Mouse (Mus musculus) forebrain, embryonic 15.5 days (tissue): ENCODE measurements at regions not wholly inside any gene's neighbourhood (a gene's known extent, or its start where the extent isn't known, plus 50 kb on each side); places are given as distances from the start of the nearest gene placed in this dataset.

ENCODE experiments used
- ATAC-seq: fragments of 200-750 bp; cut with Nextera tagmentation; replicated peaks from 2 replicates; pipeline ENCODE4 v1.8.0; 2017; ENCODE audit warnings: mild to moderate bottlenecking, moderate TSS enrichment, moderate library complexity
- H3K27ac ChIP-seq: fragments of 300-500 bp; sonication (generic); replicated peaks from 2 replicates; pipeline ENCODE4 v1.5.1; 2015; ENCODE audit warnings: mild to moderate bottlenecking, inconsistent platforms
- H3K27me3 ChIP-seq: fragments of 300-500 bp; sonication (generic); 2 replicates; pipeline ENCODE4 v1.6.1; 2015; ENCODE audit warnings: inconsistent platforms
- H3K36me3 ChIP-seq: fragments of 300-500 bp; sonication (generic); 2 replicates; pipeline ENCODE4 v1.6.1; 2015; ENCODE audit warnings: mild to moderate bottlenecking, inconsistent platforms
- H3K4me1 ChIP-seq: fragments of 300-500 bp; sonication (generic); 2 replicates; pipeline ENCODE4 v1.6.1; 2015; ENCODE audit warnings: inconsistent platforms
- H3K4me2 ChIP-seq: fragments of 300-500 bp; sonication (generic); replicated peaks from 2 replicates; pipeline ENCODE4 v1.6.1; 2015; ENCODE audit warnings: mild to moderate bottlenecking, inconsistent platforms
- H3K4me3 ChIP-seq: fragments of 300-500 bp; sonication (generic); 2 replicates; pipeline ENCODE4 v1.5.1; 2015; ENCODE audit warnings: mild to moderate bottlenecking, inconsistent platforms
- H3K9ac ChIP-seq: fragments of 300-500 bp; sonication (generic); replicated peaks from 2 replicates; pipeline ENCODE4 v1.6.1; 2015; ENCODE audit warnings: mild to moderate bottlenecking, inconsistent platforms
- H3K9me3 ChIP-seq: fragments of 300-500 bp; sonication (generic); 2 replicates; pipeline ENCODE4 v1.6.1; 2016; ENCODE audit warnings: inconsistent platforms
- WGBS: fragments of 180-500 bp; shearing (Covaris S2); methylation state at CpG from one replicate; pipeline ENCODE4 v1.1.7; 2015; ENCODE audit warnings: mixed read lengths; 5-methylcytosine and 5-hydroxymethylcytosine counted together

DNA sequence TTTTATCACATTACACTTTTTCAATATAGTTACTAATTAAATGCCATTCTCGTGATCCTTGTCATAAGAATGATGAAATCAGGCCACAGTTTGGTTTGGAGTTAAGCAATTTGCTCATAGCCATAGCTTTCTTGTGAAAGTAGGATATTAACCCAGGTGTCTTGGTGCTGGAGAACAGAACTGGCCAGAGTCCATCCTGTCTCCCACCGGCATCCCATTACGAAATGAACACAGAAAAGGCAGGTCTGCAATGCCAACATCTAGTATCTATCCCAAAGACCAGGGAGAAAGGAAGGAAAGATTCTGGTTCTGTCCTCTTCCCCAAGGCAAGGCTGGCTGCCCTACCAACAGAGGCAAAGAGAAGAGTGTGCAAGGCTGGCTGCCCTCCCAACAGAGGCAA, 61.6 kb upstream of the Avpr1a start:
- no peak overlapping the region for H3K4me3 ChIP-seq
- 94% methylated on average over 3 of the region's 3 CpGs for WGBS
- H3K27me3 ChIP-seq, result no peaks in the 10 kb centered on the region

GRCm38 (mm10) chr10:122379661-122380344, 68.5 kb upstream of the Avpr1a start:
- no peak overlapping the region for H3K4me2 ChIP-seq
- H3K36me3 ChIP-seq, result no peaks in the 10 kb centered on the region
- H3K4me3 ChIP-seq, result no peak overlapping the region
- H3K4me1 ChIP-seq, result no peaks in the 10 kb centered on the region
- no peak overlapping the region for H3K9ac ChIP-seq
- WGBS, result 78% methylated on average over 3 of the region's 3 CpGs
- ATAC-seq, result no peak
- no peaks in the 10 kb centered on the region for H3K27me3 ChIP-seq
- no peaks in the 10 kb centered on the region for H3K9me3 ChIP-seq
- H3K27ac ChIP-seq, result no peak overlapping the region

More for the DNA sequence above, 61.6 kb upstream of the Avpr1a start:
- Histone ChIP-seq H3K9me3 (no peaks in the 10 kb centered on the region), H3K36me3 (no peaks in the 10 kb centered on the region), H3K4me2 (no peak overlapping the region), H3K27ac (no peak overlapping the region), H3K9ac (no peak overlapping the region), H3K4me1 (no peaks in the 10 kb centered on the region)
- ATAC-seq, result no peak

GRCm38 (mm10) chr10:122343291-122343690, 105.0 kb upstream of the Avpr1a start:
- Histone ChIP-seq H3K36me3 (no peaks in the 10 kb centered on the region), H3K27me3 (no peaks in the 10 kb centered on the region), H3K27ac (no peak overlapping the region), H3K9me3 (no peaks in the 10 kb centered on the region), H3K4me1 (no peaks in the 10 kb centered on the region), H3K4me2 (no peak overlapping the region), H3K9ac (no peak overlapping the region), H3K4me3 (no peak overlapping the region)
- no peak for ATAC-seq
- WGBS, result 95% methylated on average over 9 of the region's 9 CpGs

GRCm38 (mm10) chr10:122342356-122342755, 105.9 kb upstream of the Avpr1a start:
- Histone ChIP-seq H3K4me3 (no peak overlapping the region), H3K9ac (no peak overlapping the region), H3K4me2 (no peak overlapping the region), H3K4me1 (no peaks in the 10 kb centered on the region), H3K9me3 (no peaks in the 10 kb centered on the region), H3K27me3 (no peaks in the 10 kb centered on the region), H3K36me3 (no peaks in the 10 kb centered on the region), H3K27ac (no peak overlapping the region)
- WGBS, result 84% methylated on average over 12 of the region's 12 CpGs
- no peak for ATAC-seq

DNA sequence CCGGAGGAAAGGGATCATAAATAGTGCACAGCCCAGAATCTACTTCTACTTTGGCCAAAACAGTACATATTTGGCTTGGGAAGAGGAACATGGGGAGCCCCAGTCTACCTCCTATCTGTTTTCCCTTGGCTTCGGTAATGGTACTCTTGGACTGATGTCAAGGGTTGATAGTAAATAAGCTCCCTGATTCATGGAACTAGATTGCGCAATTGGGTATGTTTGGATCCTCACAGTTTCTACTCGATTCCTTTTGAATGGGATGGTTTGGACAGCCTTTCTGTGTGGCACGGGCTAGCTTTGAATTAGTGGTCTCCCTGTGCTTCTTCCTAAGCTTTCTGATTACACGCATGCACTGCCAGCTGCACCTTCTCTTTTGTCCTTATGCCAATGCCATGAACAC, 121.4 kb upstream of the Avpr1a start:
- H3K27ac ChIP-seq, result no peak overlapping the region
- ATAC-seq, result no peak
- WGBS, result 86% methylated on average over 6 of the region's 6 CpGs
- H3K4me1 ChIP-seq, result no peaks in the 10 kb centered on the region
- no peaks in the 10 kb centered on the region for H3K9me3 ChIP-seq
- no peak overlapping the region for H3K9ac ChIP-seq
- H3K36me3 ChIP-seq, result no peaks in the 10 kb centered on the region
- H3K4me2 ChIP-seq, result no peak overlapping the region
- no peak overlapping the region for H3K4me3 ChIP-seq
- no peaks in the 10 kb centered on the region for H3K27me3 ChIP-seq

GRCm38 (mm10) chr10:122318886-122319285, 129.4 kb upstream of the Avpr1a start:
- H3K4me2 ChIP-seq, result no peak overlapping the region
- WGBS, result 34% methylated on average over 4 of the region's 4 CpGs
- H3K9me3 ChIP-seq, result no peaks in the 10 kb centered on the region
- H3K4me3 ChIP-seq, result no peak overlapping the region
- ATAC-seq, result peak; percentile 69; the same call in 1 of the 2 replicates
- peaks cover 4% of the 10 kb centered on the region for H3K4me1 ChIP-seq
- H3K9ac ChIP-seq, result no peak overlapping the region
- no peaks in the 10 kb centered on the region for H3K36me3 ChIP-seq
- no peak overlapping the region for H3K27ac ChIP-seq
- H3K27me3 ChIP-seq, result no peaks in the 10 kb centered on the region

- WGBS, result 68% methylated on average over 3 of the region's 3 CpGs
- no peak overlapping the region for H3K27ac ChIP-seq
- no peak overlapping the region for H3K4me3 ChIP-seq
- no peak overlapping the region for H3K9ac ChIP-seq
- no peaks in the 10 kb centered on the region for H3K27me3 ChIP-seq
- no peak overlapping the region for H3K4me2 ChIP-seq
- no peaks in the 10 kb centered on the region for H3K4me1 ChIP-seq
- ATAC-seq, result no peak
- no peaks in the 10 kb centered on the region for H3K36me3 ChIP-seq
- H3K9me3 ChIP-seq, result no peaks in the 10 kb centered on the region
These were observed 137.6 kb upstream of the Avpr1a start for GRCm38 (mm10) chr10:122310646-122311193.

GRCm38 (mm10) chr10:122308691-122309090, 139.6 kb upstream of the Avpr1a start:
- no peak overlapping the region for H3K4me2 ChIP-seq
- H3K4me3 ChIP-seq, result no peak overlapping the region
- H3K9ac ChIP-seq, result no peak overlapping the region
- no peaks in the 10 kb centered on the region for H3K4me1 ChIP-seq
- no peak for ATAC-seq
- no peak overlapping the region for H3K27ac ChIP-seq
- no peaks in the 10 kb centered on the region for H3K36me3 ChIP-seq
- 88% methylated on average over 3 of the region's 3 CpGs for WGBS
- no peaks in the 10 kb centered on the region for H3K9me3 ChIP-seq
- H3K27me3 ChIP-seq, result no peaks in the 10 kb centered on the region

GRCm38 (mm10) chr10:122302259-122302658, 146.0 kb upstream of the Avpr1a start:
- Histone ChIP-seq H3K9ac (no peak overlapping the region), H3K27ac (no peak overlapping the region), H3K4me1 (no peaks in the 10 kb centered on the region), H3K4me3 (no peak overlapping the region), H3K27me3 (no peaks in the 10 kb centered on the region), H3K4me2 (no peak overlapping the region), H3K36me3 (no peaks in the 10 kb centered on the region), H3K9me3 (no peaks in the 10 kb centered on the region)
- WGBS, result 84% methylated on average over 6 of the region's 6 CpGs
- no peak for ATAC-seq

GRCm38 (mm10) chr10:122295921-122296425, 152.3 kb upstream of the Avpr1a start:
- no peaks in the 10 kb centered on the region for H3K27me3 ChIP-seq
- no peak overlapping the region for H3K27ac ChIP-seq
- no peaks in the 10 kb centered on the region for H3K36me3 ChIP-seq
- ATAC-seq, result no peak
- no peaks in the 10 kb centered on the region for H3K9me3 ChIP-seq
- no peak overlapping the region for H3K9ac ChIP-seq
- WGBS, result 62% methylated on average over 5 of the region's 5 CpGs
- no peak overlapping the region for H3K4me3 ChIP-seq
- H3K4me1 ChIP-seq, result no peaks in the 10 kb centered on the region
- no peak overlapping the region for H3K4me2 ChIP-seq

GRCm38 (mm10) chr10:122291611-122292010, 156.7 kb upstream of the Avpr1a start:
- no peaks in the 10 kb centered on the region for H3K27me3 ChIP-seq
- H3K4me1 ChIP-seq, result no peaks in the 10 kb centered on the region
- no peaks in the 10 kb centered on the region for H3K9me3 ChIP-seq
- H3K9ac ChIP-seq, result no peak overlapping the region
- ATAC-seq, result no peak
- H3K4me3 ChIP-seq, result no peak overlapping the region
- no peak overlapping the region for H3K27ac ChIP-seq
- no peak overlapping the region for H3K4me2 ChIP-seq
- no peaks in the 10 kb centered on the region for H3K36me3 ChIP-seq
- WGBS, result 87% methylated on average over 2 of the region's 2 CpGs

- Histone ChIP-seq H3K4me2 (no peak overlapping the region), H3K4me1 (no peaks in the 10 kb centered on the region), H3K4me3 (no peak overlapping the region), H3K27me3 (no peaks in the 10 kb centered on the region), H3K9ac (no peak overlapping the region), H3K9me3 (no peaks in the 10 kb centered on the region), H3K36me3 (no peaks in the 10 kb centered on the region), H3K27ac (no peak overlapping the region)
- no peak for ATAC-seq
- 88% methylated on average over 5 of the region's 5 CpGs for WGBS
These were observed 157.2 kb upstream of the Avpr1a start for GRCm38 (mm10) chr10:122291091-122291490.

GRCm38 (mm10) chr10:122274885-122275284, 173.4 kb upstream of the Avpr1a start:
- Histone ChIP-seq H3K4me3 (no peak overlapping the region), H3K4me1 (no peaks in the 10 kb centered on the region)
- 80% methylated on average over 1 of the region's 1 CpGs for WGBS

More at GRCm38 (mm10) chr10:122274885-122275284, 173.4 kb upstream of the Avpr1a start:
- Histone ChIP-seq H3K36me3 (no peaks in the 10 kb centered on the region), H3K4me2 (no peak overlapping the region), H3K27me3 (no peaks in the 10 kb centered on the region), H3K27ac (no peak overlapping the region), H3K9me3 (no peaks in the 10 kb centered on the region), H3K9ac (no peak overlapping the region)
- no peak for ATAC-seq
